Comparison of ENCODE assay signal across 15 mouse cellular contexts in genomic region chr12:52957587-52957986, GRCm38 (mm10).
"Had no signal": no experiment of that assay in that cellular context is flagged by ENCODE, and none has a peak within 500 bp of the region (broad histone marks: within the 10 kb centered on the region; RNA-seq: fewer than 3 reads in every experiment).

No protein-coding gene starts in this region.

- H3K27me3 ChIP-seq: neural tube, embryonic 12.5 days; stomach, embryonic 15.5 days had no signal

- H3K4me1 ChIP-seq: neural tube, embryonic 12.5 days; stomach, embryonic 15.5 days had no signal

- DNase-seq: retina, postnatal 1 day; right cerebral cortex, adult 18-20 months; right cerebral cortex, postnatal 14 days; right cerebral cortex, postnatal 25 days; right cerebral cortex, postnatal 4 days; spleen, adult 18-20 months; thymus, adult 18-20 months; thymus, adult 2 months; thymus, postnatal 14 days; thymus, postnatal 25 days; thymus, postnatal 36 days; thymus, postnatal 4 days had no signal

- H3K4me2 ChIP-seq: neural tube, embryonic 12.5 days; stomach, embryonic 15.5 days had no signal

- H3K9me3 ChIP-seq: neural tube, embryonic 12.5 days; stomach, embryonic 15.5 days had no signal

- H3K36me3 ChIP-seq: neural tube, embryonic 12.5 days; stomach, embryonic 15.5 days had no signal

- H3K4me3 ChIP-seq: neural tube, embryonic 12.5 days; stomach, embryonic 15.5 days had no signal

- H3K27ac ChIP-seq: neural tube, embryonic 12.5 days; stomach, embryonic 15.5 days; stomach, postnatal 0 days had no signal

- H3K9ac ChIP-seq: neural tube, embryonic 12.5 days; stomach, embryonic 15.5 days had no signal
